In the genomic region with DNA sequence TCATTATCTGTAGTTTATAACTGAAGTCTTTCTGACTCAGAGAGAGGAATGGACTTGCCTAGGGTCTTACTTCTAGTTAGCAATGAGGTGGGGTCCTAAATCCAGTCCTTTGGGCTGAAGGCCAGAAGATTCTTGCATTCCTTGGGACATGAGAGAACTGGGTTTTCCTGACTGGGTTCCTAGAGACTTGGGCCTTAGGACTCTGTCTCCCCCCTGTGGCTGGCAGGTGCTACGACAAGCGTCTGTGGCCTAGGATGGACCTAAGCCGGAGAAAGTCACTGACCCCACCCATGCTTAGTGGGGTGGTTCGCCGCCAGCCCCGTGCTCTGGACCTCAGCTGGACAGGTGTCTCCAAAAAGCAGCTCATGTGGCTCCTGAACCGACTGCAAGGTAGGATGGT, we compare ENCODE assay signal across 9 mouse cellular contexts. TPM values are rescaled to one million over a fixed set of nuclear protein-coding genes. Genes with fewer than 3 reads are reported as not detected.
DNase-seq lines count a peak whose midpoint lies in the region; ATAC-seq and TF ChIP-seq lines count a peak whose summit lies in the region.
"Had no signal": no experiment of that assay in that cellular context is flagged by ENCODE, and none has a peak within 500 bp of the region (broad histone marks: within the 10 kb centered on the region; RNA-seq: fewer than 3 reads in every experiment).

No protein-coding gene starts in this region.

- H3K9me3 ChIP-seq in heart, embryonic 10.5 days, result no peaks in the 10 kb centered on the region
- no peaks in the 10 kb centered on the region for H3K9me3 ChIP-seq in intestine, postnatal 0 days (ENCODE audit: control insufficient read depth)
- H3K9me3 ChIP-seq in lung, embryonic 14.5 days (ENCODE audit: low read depth, low read length), result no peaks in the 10 kb centered on the region
- H3K9me3 ChIP-seq: megakaryocyte, embryonic 14.5 days had no signal

- no peak overlapping the region for H3K9ac ChIP-seq in intestine, postnatal 0 days (ENCODE audit: low read depth, low read length)
- H3K9ac ChIP-seq in lung, embryonic 14.5 days, result no peak overlapping the region

- H3K27ac ChIP-seq in heart, embryonic 10.5 days, result no peak overlapping the region
- H3K27ac ChIP-seq in embryonic fibroblast, embryonic 13.5 days (ENCODE audit: insufficient read depth, low read length), result no peak overlapping the region
- H3K27ac ChIP-seq in intestine, postnatal 0 days (ENCODE audit: low read depth, low read length), result 0 out of 2 replicates have a peak overlapping the region, but pooled peaks have one; percentile 3
- H3K27ac ChIP-seq in lung, embryonic 14.5 days (ENCODE audit: low read depth), result no peak overlapping the region

- peak; percentile 56 for ATAC-seq in intestine, postnatal 0 days
- ATAC-seq in lung, embryonic 14.5 days (ENCODE audit: insufficient read depth), result peak; percentile 49; the same call in 1 of the 2 replicates

- peaks cover 20% of the 10 kb centered on the region for H3K4me1 ChIP-seq in heart, embryonic 10.5 days
- H3K4me1 ChIP-seq in embryonic fibroblast, embryonic 13.5 days (ENCODE audit: control insufficient read depth, insufficient read depth, low read length), result peaks cover 7% of the 10 kb centered on the region
- H3K4me1 ChIP-seq in intestine, postnatal 0 days (replicated peaks; ENCODE audit: control insufficient read depth, insufficient read depth, low read length), result no peaks in the 10 kb centered on the region
- H3K4me1 ChIP-seq in lung, embryonic 14.5 days (ENCODE audit: insufficient read depth), result no peaks in the 10 kb centered on the region

- H3K27me3 ChIP-seq in heart, embryonic 10.5 days (ENCODE audit: insufficient read depth, poor library complexity, severe bottlenecking), result peaks cover 48% of the 10 kb centered on the region
- no peaks in the 10 kb centered on the region for H3K27me3 ChIP-seq in intestine, postnatal 0 days (replicated peaks; ENCODE audit: control insufficient read depth, insufficient read depth, low read length)
- no peaks in the 10 kb centered on the region for H3K27me3 ChIP-seq in lung, embryonic 14.5 days (ENCODE audit: insufficient read depth, low read length)
- H3K27me3 ChIP-seq: megakaryocyte, embryonic 14.5 days had no signal

- 40% methylated on average over 7 of the region's 7 CpGs for WGBS in heart, embryonic 10.5 days
- WGBS in intestine, postnatal 0 days, result 23% methylated on average over 7 of the region's 7 CpGs
- WGBS in lung, embryonic 14.5 days, result 33% methylated on average over 7 of the region's 7 CpGs

- no peak overlapping the region for H3K4me2 ChIP-seq in intestine, postnatal 0 days (replicated peaks; ENCODE audit: low read depth)
- H3K4me2 ChIP-seq in lung, embryonic 14.5 days, result no peak overlapping the region

- peaks cover 75% of the 10 kb centered on the region for H3K36me3 ChIP-seq in heart, embryonic 10.5 days
- H3K36me3 ChIP-seq in intestine, postnatal 0 days (ENCODE audit: control insufficient read depth, insufficient read depth), result peaks cover 50% of the 10 kb centered on the region
- peaks cover 83% of the 10 kb centered on the region for H3K36me3 ChIP-seq in lung, embryonic 14.5 days (ENCODE audit: insufficient read depth)

- TF ChIP-seq POLR2A in embryonic fibroblast, embryonic 13.5 days (IDR thresholded peaks at IDR 0.05; ENCODE audit: low read depth, low read length), result no peak

- H3K4me3 ChIP-seq in heart, embryonic 10.5 days, result no peak overlapping the region
- H3K4me3 ChIP-seq in embryonic fibroblast, embryonic 13.5 days (ENCODE audit: insufficient read depth, low read length), result no peak overlapping the region
- no peak overlapping the region for H3K4me3 ChIP-seq in intestine, postnatal 0 days (ENCODE audit: low read depth, low read length)
- H3K4me3 ChIP-seq in lung, embryonic 14.5 days (ENCODE audit: low read depth, low read length), result no peak overlapping the region
- H3K4me3 ChIP-seq: megakaryocyte, embryonic 14.5 days had no signal

- peak; percentile 97 for DNase-seq in heart, adult 11 months
- DNase-seq in heart, embryonic 10.5 days (ENCODE audit: low spot score), result no peak
- peak; percentile 76 for DNase-seq in B cell, adult 2 months
- DNase-seq in adrenal gland, postnatal 36 days, result peak; percentile 72 to 83
- DNase-seq in lung, embryonic 14.5 days, result peak; percentile 90
- peak; percentile 48 to 65 for DNase-seq in spleen, postnatal 14 days (ENCODE audit: low spot score in 2 of 2)

- TF ChIP-seq CTCF in embryonic fibroblast, embryonic 13.5 days (IDR thresholded peaks at IDR 0.05; ENCODE audit: borderline replicate concordance, insufficient read depth, low read length), result peak; percentile 80
- peak; percentile 98 for TF ChIP-seq CTCF in intestine, postnatal 0 days (IDR thresholded peaks at IDR 0.05; ENCODE audit: low read depth)
- TF ChIP-seq CTCF in lung, embryonic 14.5 days (IDR thresholded peaks at IDR 0.05; ENCODE audit: low read depth), result peak; percentile 94

RNA-seq across cellular contexts. Expression of a gene that starts 8.6 kb away (rescaled TPM):
- 12.9 and 19.8 TPM in 2 replicates for polyA plus RNA-seq in heart, embryonic 10.5 days (2016; fragmentation: Nextera tagmentation; extraction: Ambion mirVana)
- total RNA-seq in adrenal gland, postnatal 36 days (2021), result 10 to 100 TPM; 27.7 to 36.3 TPM
- 19.8 and 23.3 TPM in 2 replicates for polyA plus RNA-seq in embryonic fibroblast, embryonic 13.5 days (2011; ENCODE audit: insufficient read length, low read depth, missing spikeins)
- polyA plus RNA-seq in intestine, postnatal 0 days (2015; fragmentation: Nextera tagmentation; extraction: Ambion mirVana), result 18.7 and 21.8 TPM in 2 replicates
- 19.2 and 21.8 TPM in 2 replicates for polyA plus RNA-seq in lung, embryonic 14.5 days (2014; fragmentation: Nextera tagmentation; extraction: Ambion mirVana)

RNA-seq across cellular contexts. Expression of a gene that starts 15.4 kb away (rescaled TPM):
- 13.2 and 23.7 TPM in 2 replicates for polyA plus RNA-seq in heart, embryonic 10.5 days (2016; fragmentation: Nextera tagmentation; extraction: Ambion mirVana)
- total RNA-seq in adrenal gland, postnatal 36 days (2021), result 10 to 100 TPM; 36.0 TPM
- 29.3 and 33.8 TPM in 2 replicates for polyA plus RNA-seq in embryonic fibroblast, embryonic 13.5 days (2011; ENCODE audit: insufficient read length, low read depth, missing spikeins)
- polyA plus RNA-seq in intestine, postnatal 0 days (2015; fragmentation: Nextera tagmentation; extraction: Ambion mirVana), result 9.7 and 9.9 TPM in 2 replicates
- 27.2 and 30.1 TPM in 2 replicates for polyA plus RNA-seq in lung, embryonic 14.5 days (2014; fragmentation: Nextera tagmentation; extraction: Ambion mirVana)

RNA-seq across cellular contexts. Expression of a gene that starts 16.7 kb away (rescaled TPM):
- polyA plus RNA-seq in heart, embryonic 10.5 days (2016; fragmentation: Nextera tagmentation; extraction: Ambion mirVana), result 3.4 and 4.8 TPM in 2 replicates
- 10 to 100 TPM; 13.1 to 13.7 TPM for total RNA-seq in adrenal gland, postnatal 36 days (2021)
- polyA plus RNA-seq in embryonic fibroblast, embryonic 13.5 days (2011; ENCODE audit: insufficient read length, low read depth, missing spikeins), result 16.0 and 17.8 TPM in 2 replicates
- polyA plus RNA-seq in intestine, postnatal 0 days (2015; fragmentation: Nextera tagmentation; extraction: Ambion mirVana), result 2.1 and 2.2 TPM in 2 replicates
- 5.3 and 5.6 TPM in 2 replicates for polyA plus RNA-seq in lung, embryonic 14.5 days (2014; fragmentation: Nextera tagmentation; extraction: Ambion mirVana)

RNA-seq across cellular contexts. Expression of a gene that starts 24.4 kb away (rescaled TPM):
- not detected in 2 replicates for polyA plus RNA-seq in heart, embryonic 10.5 days (2016; fragmentation: Nextera tagmentation; extraction: Ambion mirVana)
- total RNA-seq in adrenal gland, postnatal 36 days (2021), result 1 to 10 TPM; 4.1 to 6.6 TPM
- polyA plus RNA-seq in embryonic fibroblast, embryonic 13.5 days (2011; ENCODE audit: insufficient read length, low read depth, missing spikeins), result not detected in 2 replicates
- not detected in 2 replicates for polyA plus RNA-seq in intestine, postnatal 0 days (2015; fragmentation: Nextera tagmentation; extraction: Ambion mirVana)
- polyA plus RNA-seq in lung, embryonic 14.5 days (2014; fragmentation: Nextera tagmentation; extraction: Ambion mirVana), result 0.43 TPM in 1 of 2 replicates, not detected in the other

RNA-seq across cellular contexts. Expression of a gene that starts 29.1 kb away (rescaled TPM):
- polyA plus RNA-seq in heart, embryonic 10.5 days (2016; fragmentation: Nextera tagmentation; extraction: Ambion mirVana), result 0.26 TPM in 1 of 2 replicates, not detected in the other
- not detected for total RNA-seq in adrenal gland, postnatal 36 days (2021)
- polyA plus RNA-seq in embryonic fibroblast, embryonic 13.5 days (2011; ENCODE audit: insufficient read length, low read depth, missing spikeins), result not detected in 2 replicates
- not detected in 2 replicates for polyA plus RNA-seq in intestine, postnatal 0 days (2015; fragmentation: Nextera tagmentation; extraction: Ambion mirVana)
- 0.38 TPM in 1 of 2 replicates, not detected in the other for polyA plus RNA-seq in lung, embryonic 14.5 days (2014; fragmentation: Nextera tagmentation; extraction: Ambion mirVana)
